Mouse (Mus musculus): ENCODE measurements around the gene Dnajb12.

Dnajb12 gene

DNA sequence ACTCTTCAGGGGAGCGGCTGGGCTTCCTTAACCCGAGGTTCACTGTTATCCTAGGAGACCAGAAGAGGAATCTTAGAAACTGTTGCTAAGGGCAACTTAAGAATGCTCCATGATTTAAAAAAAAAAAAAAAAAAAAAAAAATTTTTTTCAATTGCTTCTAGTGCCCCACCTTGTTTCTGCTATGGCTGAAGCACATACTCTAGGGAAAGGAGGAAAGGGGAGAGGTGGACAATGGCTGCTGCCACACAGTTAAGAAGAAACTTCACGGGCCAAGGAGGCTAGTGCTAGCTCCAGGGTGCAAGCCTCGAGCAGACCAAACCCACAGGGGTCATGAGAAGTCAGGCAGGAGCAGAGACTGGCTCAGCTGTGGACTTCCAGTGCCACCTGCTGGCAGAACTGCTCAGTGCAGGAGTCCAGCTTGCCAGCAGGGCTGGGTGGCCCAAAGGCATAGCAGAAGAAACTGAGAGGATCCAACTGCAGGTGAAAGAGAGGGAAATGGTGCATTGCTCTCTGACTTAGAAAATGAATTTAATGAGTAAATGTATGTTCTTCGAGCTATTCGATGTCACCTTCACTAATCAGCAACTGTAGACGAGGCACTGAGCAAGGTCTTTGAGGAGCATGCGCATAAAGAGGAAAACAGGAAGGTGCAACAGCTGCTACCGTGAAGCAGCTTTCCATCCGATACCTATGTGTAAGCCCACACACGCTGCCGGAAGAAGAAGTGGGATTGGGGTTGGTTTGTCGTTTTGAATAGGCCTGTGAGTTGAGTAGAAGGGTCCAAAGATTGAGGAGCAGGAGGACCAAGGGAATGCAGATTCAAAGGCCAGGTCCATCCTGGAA lies 14.3 kb upstream of the Dnajb12 start:
- in situ Hi-C loops (cut with MboI; ENCODE audit: unreplicated experiment in 2 of 2) = loop anchor here (5.0 to 25.0 kb wide), 5 partner anchors 410 to 1272 kb away; partner anchors contain the start of gene Sgpl1 (in 1 of the 2)

GRCm38 (mm10) chr10:59868266-59868665 lies 11.1 kb upstream of the Dnajb12 start:
- in situ Hi-C loops (cut with MboI; ENCODE audit: unreplicated experiment in 2 of 2) = loop anchor here (5.0 to 25.0 kb wide), 5 partner anchors 413 to 1269 kb away; partner anchors contain the start of gene Sgpl1 (in 1 of the 2)

GRCm38 (mm10) chr10:59870038-59870437 lies 9.3 kb upstream of the Dnajb12 start:
- in situ Hi-C loops (cut with MboI; ENCODE audit: unreplicated experiment in 2 of 2) = loop anchor here (5.0 to 25.0 kb wide), 3 partner anchors 495 to 1267 kb away; partner anchors contain the start of gene Sgpl1 (in 1 of the 2)

- in situ Hi-C loops (cut with MboI; ENCODE audit: unreplicated experiment in 2 of 2) = loop anchor here (5.0 to 25.0 kb wide), 3 partner anchors 498 to 1265 kb away; partner anchors contain the start of gene Sgpl1 (in 1 of the 2)
Observed at GRCm38 (mm10) chr10:59872651-59873050, 6.7 kb upstream of the Dnajb12 start.

DNA sequence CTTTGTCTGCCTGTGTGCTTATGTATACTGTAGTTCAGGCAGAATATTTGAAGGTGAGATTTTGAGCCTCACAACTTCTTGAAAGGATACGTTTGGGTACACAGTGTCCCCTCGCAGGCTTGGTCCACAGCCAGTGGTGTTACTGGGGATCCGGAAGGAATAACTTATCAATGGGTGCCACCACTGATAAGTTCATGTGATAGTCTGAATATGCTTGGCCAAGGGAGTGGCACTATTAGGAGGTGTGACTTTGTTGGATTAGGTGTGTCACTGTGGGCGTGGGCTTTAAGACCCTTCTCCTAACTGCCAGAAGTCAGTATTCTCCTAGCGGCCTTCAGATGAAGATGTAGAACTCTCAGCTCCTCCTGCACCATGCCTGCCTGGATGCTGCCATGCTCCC lies 6.2 kb upstream of the Dnajb12 start:
- in situ Hi-C loops (cut with MboI; ENCODE audit: unreplicated experiment in 2 of 2) = loop anchor here (5.0 to 25.0 kb wide), 3 partner anchors 498 to 1264 kb away; partner anchors contain the start of gene Sgpl1 (in 1 of the 2)

DNA sequence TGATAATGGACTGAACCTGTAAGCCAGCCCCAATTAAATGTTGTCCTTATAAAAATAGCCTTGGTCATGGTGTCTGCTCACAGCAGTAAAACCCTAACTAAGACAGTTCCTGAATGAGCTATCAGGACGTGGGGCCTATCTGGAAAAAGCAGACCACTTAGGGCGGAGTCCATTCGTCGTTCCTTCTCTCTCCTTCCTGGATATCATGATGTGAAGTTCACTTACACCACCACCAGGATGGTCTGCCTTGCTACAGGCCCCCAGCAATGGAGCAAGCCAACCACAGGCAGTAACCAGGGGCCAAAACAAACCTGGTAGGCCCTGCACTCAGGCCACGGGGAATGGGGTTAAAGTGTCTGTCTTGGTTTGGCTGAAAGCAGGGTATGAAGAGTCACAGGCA lies 5.7 kb upstream of the Dnajb12 start:
- in situ Hi-C loops (cut with MboI; ENCODE audit: unreplicated experiment in 2 of 2) = loop anchor here (5.0 to 25.0 kb wide), 3 partner anchors 499 to 1264 kb away; partner anchors contain the start of gene Sgpl1 (in 1 of the 2)

DNA sequence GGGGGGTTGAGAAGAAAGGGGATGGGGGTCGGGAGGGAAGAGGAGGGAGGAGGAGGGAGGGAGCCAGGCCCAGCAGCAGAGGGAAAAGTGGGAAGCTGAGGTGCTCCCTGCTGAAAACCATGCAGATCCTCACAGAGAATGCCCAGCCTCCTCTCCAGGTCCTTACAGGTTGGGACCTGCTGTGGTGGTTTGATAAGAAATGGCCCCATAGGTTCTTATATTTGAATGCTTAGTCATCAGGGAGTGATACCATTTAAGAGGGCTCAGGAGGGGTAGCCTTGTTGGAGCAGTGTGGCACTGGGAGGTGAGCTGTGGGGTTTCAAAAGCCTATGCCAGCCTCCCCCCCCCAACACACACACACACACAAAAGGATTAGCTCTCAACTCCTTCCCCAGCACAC lies 4.0 kb upstream of the Dnajb12 start:
- in situ Hi-C loops (cut with MboI; ENCODE audit: unreplicated experiment in 2 of 2) = loop anchor here (10.0 to 25.0 kb wide), 4 partner anchors 501 to 1812 kb away; partner anchors contain the start of genes Gm17455 (in 1 of the 2), Sar1a (in 1 of the 2), Sgpl1 (in 1 of the 2) and Tysnd1 (in 1 of the 2)

- in situ Hi-C loops (cut with MboI; ENCODE audit: unreplicated experiment in 2 of 2) = loop anchor here (10.0 to 25.0 kb wide), 4 partner anchors 502 to 1811 kb away; partner anchors contain the start of genes Gm17455 (in 1 of the 2), Sar1a (in 1 of the 2), Sgpl1 (in 1 of the 2) and Tysnd1 (in 1 of the 2)
Observed at GRCm38 (mm10) chr10:59876698-59877097, 2.7 kb upstream of the Dnajb12 start.

- in situ Hi-C loops (cut with MboI; ENCODE audit: unreplicated experiment in 2 of 2) = loop anchor here (10.0 to 25.0 kb wide), 4 partner anchors 503 to 1810 kb away; partner anchors contain the start of genes Gm17455 (in 1 of the 2), Sar1a (in 1 of the 2), Sgpl1 (in 1 of the 2) and Tysnd1 (in 1 of the 2)
Observed at GRCm38 (mm10) chr10:59877421-59878117, 1.8 kb upstream of the Dnajb12 start.

DNA sequence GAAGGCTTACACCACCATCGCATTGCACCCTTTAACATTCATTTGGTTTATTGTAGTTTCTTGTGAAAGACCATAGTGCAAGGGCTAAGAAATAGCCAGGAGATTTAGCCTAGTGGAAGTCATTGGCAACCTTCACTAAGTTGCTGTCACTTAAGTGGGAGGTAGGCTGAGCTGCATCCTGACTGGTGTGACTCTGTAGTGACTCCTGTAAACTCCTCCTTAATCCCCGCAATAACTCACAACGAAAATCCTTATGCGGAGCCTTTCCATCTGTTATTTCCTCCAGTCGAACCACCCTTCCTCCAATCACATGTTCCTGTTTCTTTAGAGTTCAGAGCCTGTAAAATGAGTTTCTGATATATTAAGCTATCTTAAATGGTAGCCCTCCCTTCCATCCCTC lies 533 bp upstream of the Dnajb12 start:
- in situ Hi-C loops (cut with MboI; ENCODE audit: unreplicated experiment in 2 of 2) = loop anchor here (10.0 to 25.0 kb wide), 4 partner anchors 504 to 1808 kb away; partner anchors contain the start of genes Gm17455 (in 1 of the 2), Sar1a (in 1 of the 2), Sgpl1 (in 1 of the 2) and Tysnd1 (in 1 of the 2)

DNA sequence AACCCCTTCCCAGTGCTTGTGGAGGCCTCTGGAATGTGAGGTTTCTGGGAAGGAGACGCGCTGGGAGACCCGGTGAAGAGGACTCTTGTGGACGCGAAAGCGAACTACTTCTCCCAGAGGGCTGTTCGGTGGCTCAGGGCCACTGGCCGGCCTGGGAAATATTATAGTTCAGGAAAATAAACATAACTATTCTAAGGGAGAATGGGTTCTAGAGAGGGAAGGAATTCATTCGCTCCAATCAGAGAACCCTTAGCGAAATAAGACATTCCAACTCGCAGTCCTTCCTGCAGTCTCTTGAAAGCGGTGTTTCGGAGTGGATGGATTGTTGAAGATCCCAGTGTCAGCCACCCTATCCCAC lies 652 bp downstream of the Dnajb12 start:
- in situ Hi-C loops (cut with MboI; ENCODE audit: unreplicated experiment in 2 of 2) = loop anchor here (10.0 to 25.0 kb wide), 6 partner anchors 275 to 1807 kb away; partner anchors contain the start of genes Gm17455 (in 2 of the 2), Sar1a (in 1 of the 2), Sgpl1 (in 1 of the 2) and Tysnd1 (in 1 of the 2)

DNA sequence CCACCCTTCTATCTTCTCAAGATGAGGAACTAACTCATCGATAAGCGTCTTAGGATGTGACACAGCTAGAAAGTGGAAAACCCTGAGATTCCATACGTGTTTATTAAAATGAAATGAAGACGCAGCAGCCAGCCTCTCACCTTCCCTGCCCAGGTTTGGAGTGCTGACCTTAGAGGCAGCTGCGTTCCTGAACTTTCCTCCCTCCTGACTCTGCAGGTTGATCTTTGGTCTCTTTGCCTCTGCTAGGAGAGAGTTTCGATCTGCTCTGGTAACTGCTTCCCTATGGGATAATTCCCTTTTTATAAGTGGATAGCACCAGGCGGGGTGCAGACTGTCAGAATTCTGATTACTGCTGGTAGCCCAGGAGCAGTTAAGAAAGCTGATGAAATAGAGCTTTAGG lies 1.5 kb downstream of the Dnajb12 start:
- in situ Hi-C loops (cut with MboI; ENCODE audit: unreplicated experiment in 2 of 2) = loop anchor here (10.0 to 25.0 kb wide), 6 partner anchors 274 to 1806 kb away; partner anchors contain the start of genes Gm17455 (in 2 of the 2), Sar1a (in 1 of the 2), Sgpl1 (in 1 of the 2) and Tysnd1 (in 1 of the 2)

- in situ Hi-C loops (cut with MboI; ENCODE audit: unreplicated experiment in 2 of 2) = loop anchor here (5.0 to 25.0 kb wide), 8 partner anchors 270 to 1803 kb away; partner anchors contain the start of genes Gm17455 (in 2 of the 2), Sar1a (in 1 of the 2), Sgpl1 (in 1 of the 2) and Tysnd1 (in 1 of the 2)
Observed at GRCm38 (mm10) chr10:59884327-59885173, 5.2 kb downstream of the Dnajb12 start.

- in situ Hi-C loops (cut with MboI; ENCODE audit: unreplicated experiment in 2 of 2) = loop anchor here (5.0 to 25.0 kb wide), 8 partner anchors 269 to 1802 kb away; partner anchors contain the start of genes Gm17455 (in 2 of the 2), Sar1a (in 1 of the 2), Sgpl1 (in 1 of the 2) and Tysnd1 (in 1 of the 2)
Observed at GRCm38 (mm10) chr10:59885174-59886080, 6.1 kb downstream of the Dnajb12 start.

DNA sequence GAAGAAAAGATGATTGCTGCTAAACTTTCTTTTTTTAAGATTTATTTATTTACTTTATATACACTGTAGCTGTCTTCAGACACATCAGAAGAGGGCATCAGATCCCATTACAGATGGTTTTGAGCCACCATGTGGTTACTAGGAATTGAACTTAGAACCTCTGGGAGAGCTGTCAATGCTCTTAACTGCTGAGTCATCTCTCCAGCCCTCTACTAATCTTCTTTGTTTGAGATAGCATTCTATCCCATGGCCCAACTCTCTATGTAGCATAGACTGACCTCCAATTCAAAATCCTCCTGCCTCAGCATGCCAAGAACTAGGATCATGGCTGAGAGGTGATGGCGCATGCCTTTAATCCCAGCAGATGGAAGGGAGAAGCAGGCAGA lies 6.7 kb downstream of the Dnajb12 start:
- in situ Hi-C loops (cut with MboI; ENCODE audit: unreplicated experiment in 2 of 2) = loop anchor here (5.0 to 25.0 kb wide), 8 partner anchors 269 to 1801 kb away; partner anchors contain the start of genes Gm17455 (in 2 of the 2), Sar1a (in 1 of the 2), Sgpl1 (in 1 of the 2) and Tysnd1 (in 1 of the 2)

DNA sequence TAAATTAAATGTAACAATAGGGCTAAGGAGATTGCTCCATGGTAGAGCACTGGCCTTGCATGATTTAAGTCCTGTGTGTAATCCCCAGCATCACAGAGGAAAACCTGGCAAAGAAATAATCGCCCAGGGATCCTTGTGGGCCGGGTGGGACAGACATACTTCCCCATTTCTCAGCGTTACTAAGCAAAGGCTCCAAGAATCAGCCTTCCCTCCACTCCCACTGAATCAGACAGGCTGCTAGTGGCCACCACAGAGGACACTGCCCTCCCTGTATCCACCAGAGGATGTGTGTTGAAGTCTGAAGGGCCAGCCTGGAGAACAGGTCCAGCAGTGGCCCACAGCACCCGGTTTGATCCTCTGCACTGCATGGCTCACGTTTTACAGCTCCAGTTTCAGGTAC lies 8.1 kb downstream of the Dnajb12 start:
- in situ Hi-C loops (cut with MboI; ENCODE audit: unreplicated experiment in 2 of 2) = loop anchor here (5.0 to 25.0 kb wide), 8 partner anchors 267 to 1800 kb away; partner anchors contain the start of genes Gm17455 (in 2 of the 2), Sar1a (in 1 of the 2), Sgpl1 (in 1 of the 2) and Tysnd1 (in 1 of the 2)

DNA sequence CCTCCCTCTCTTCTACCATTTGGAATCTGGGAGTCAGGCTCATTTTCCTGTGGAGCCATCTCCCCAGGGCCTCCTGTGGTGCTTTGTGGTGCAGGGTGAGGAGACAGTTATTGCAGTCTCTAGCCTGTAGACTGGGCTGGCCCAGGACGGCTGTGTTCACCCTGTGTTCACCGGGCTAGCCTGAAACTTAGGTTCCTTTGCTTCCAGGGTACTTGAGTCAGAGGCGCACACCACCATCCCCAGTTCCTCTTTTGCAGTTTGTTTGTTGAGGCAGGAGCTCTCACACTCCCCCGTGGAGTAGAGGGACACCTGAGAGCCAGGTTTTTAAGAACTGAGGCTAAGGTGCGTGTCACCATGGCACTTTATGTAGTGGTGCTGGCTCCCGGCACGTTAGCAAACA lies 10.0 kb downstream of the Dnajb12 start:
- in situ Hi-C loops (cut with MboI; ENCODE audit: unreplicated experiment in 2 of 2) = loop anchor here (5.0 to 25.0 kb wide), 8 partner anchors 265 to 1798 kb away; partner anchors contain the start of genes Gm17455 (in 2 of the 2), Sar1a (in 1 of the 2), Sgpl1 (in 1 of the 2) and Tysnd1 (in 1 of the 2)
